Mouse (Mus musculus) stomach, embryonic 14.5 days (tissue): ENCODE data around the gene Zmym4. TPM values are rescaled to one million over a fixed set of nuclear protein-coding genes. Genes with fewer than 3 reads are reported as not detected.
"Not testable (repeated sequence)": the region's sequence is repeated elsewhere in the genome, so short reads cannot be mapped to it uniquely, and the experiment has no call there.

ENCODE experiments used
- ATAC-seq: fragments of 200-750 bp; cut with Nextera tagmentation; 2 replicates; pipeline ENCODE4 v1.8.0; 2017; ENCODE audit warnings: low read depth, moderate TSS enrichment; ENCODE audit not compliant: insufficient number of reproducible peaks, insufficient read depth, low FRiP score
- H3K27ac ChIP-seq: fragments of 300-500 bp; sonication (generic); 2 replicates; pipeline ENCODE4 v1.5.1; 2014; ENCODE audit warnings: mild to moderate bottlenecking, low read length, moderate library complexity, mixed read lengths
- H3K27me3 ChIP-seq: fragments of 300-500 bp; sonication (generic); 2 replicates; pipeline ENCODE4 v1.6.1; 2014; ENCODE audit warnings: low read length, control low read depth, mixed read lengths; ENCODE audit not compliant: control insufficient read depth, insufficient read depth
- H3K36me3 ChIP-seq: fragments of 300-500 bp; sonication (generic); 2 replicates; pipeline ENCODE4 v1.6.1; 2014; ENCODE audit warnings: mild to moderate bottlenecking, control low read depth, low read length, moderate library complexity, mixed read lengths; ENCODE audit not compliant: control insufficient read depth, insufficient read depth
- H3K4me1 ChIP-seq: fragments of 300-500 bp; sonication (generic); 2 replicates; pipeline ENCODE4 v1.6.1; 2014; ENCODE audit warnings: low read length, control low read depth, mixed read lengths; ENCODE audit not compliant: control insufficient read depth, insufficient read depth
- H3K4me2 ChIP-seq: fragments of 300-500 bp; sonication (generic); replicated peaks from 2 replicates; pipeline ENCODE4 v1.6.1; 2014; ENCODE audit warnings: low read depth, low read length, control low read depth
- H3K4me3 ChIP-seq: fragments of 300-500 bp; sonication (generic); 2 replicates; pipeline ENCODE4 v1.5.1; 2014; ENCODE audit warnings: low read depth, low read length, control low read depth
- H3K9ac ChIP-seq: fragments of 300-500 bp; sonication (generic); replicated peaks from 2 replicates; pipeline ENCODE4 v1.6.1; 2014; ENCODE audit warnings: low read depth, mild to moderate bottlenecking, control low read depth, low read length, moderate library complexity, mixed read lengths
- H3K9me3 ChIP-seq: fragments of 300-500 bp; sonication (generic); 2 replicates; pipeline ENCODE4 v1.6.1; 2016; ENCODE audit warnings: low read depth, low read length, control low read depth; ENCODE audit not compliant: control insufficient read depth
- WGBS: fragments of 180-500 bp; shearing (Covaris S2); extraction: QIAGEN DNeasy Blood & Tissue Kit; methylation state at CpG from one replicate; pipeline ENCODE4 v1.1.7; 2014; 5-methylcytosine and 5-hydroxymethylcytosine counted together
- polyA plus RNA-seq: library from polyadenylated mRNA; unstranded; fragments of >200 nt; fragmentation: Nextera tagmentation; extraction: Ambion mirVana; gene quantifications from 2 replicates; pipeline ENCODE4 v1.2.1, GENCODE M21; 2014

The Zmym4 gene
- polyA plus RNA-seq, 1 experiment from 2014 or later: 34.7 TPM

DNA sequence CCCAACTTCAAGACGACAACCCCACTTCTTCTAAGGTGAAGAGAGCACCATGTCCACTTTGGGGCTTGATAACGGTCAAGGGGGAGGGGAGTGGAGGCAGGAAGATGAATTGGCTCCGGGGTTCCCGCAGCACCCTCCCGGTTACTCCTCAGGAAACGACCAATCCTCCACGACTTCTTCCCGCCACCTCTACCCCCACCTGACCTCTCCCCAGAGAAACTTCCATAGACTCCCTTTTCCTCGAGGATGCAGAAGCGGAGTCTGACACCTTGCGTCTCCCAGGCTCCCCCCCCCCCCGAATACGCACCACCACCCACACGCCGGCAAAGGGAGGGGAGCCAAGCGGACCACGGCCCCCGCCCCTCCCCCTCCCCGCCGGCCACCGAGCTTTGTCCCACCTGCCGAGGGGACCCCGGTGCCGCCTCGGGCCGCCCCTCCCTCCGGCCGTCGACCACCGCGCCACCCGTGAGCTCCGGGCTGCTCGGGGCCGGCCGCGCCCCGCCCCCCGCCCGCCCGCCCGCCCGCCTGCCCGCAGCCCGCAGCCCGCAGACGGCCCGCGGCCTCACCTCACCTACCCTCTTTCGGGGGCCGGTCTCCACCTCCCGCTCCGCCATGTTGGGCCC lies 583 bp downstream of the Zmym4 start:
- Histone ChIP-seq H3K36me3 (no peaks in the 10 kb centered on the region), H3K4me3 (peak overlapping the region; percentile 91), H3K27me3 (no peaks in the 10 kb centered on the region), H3K27ac (peak overlapping the region; percentile 94), H3K9me3 (no peaks in the 10 kb centered on the region), H3K9ac (peak overlapping the region; percentile 93), H3K4me1 (no peaks in the 10 kb centered on the region), H3K4me2 (peak overlapping the region; percentile 64)
- peak; percentile 39 for ATAC-seq
- 2% methylated on average over 26 of the region's 53 CpGs for WGBS

DNA sequence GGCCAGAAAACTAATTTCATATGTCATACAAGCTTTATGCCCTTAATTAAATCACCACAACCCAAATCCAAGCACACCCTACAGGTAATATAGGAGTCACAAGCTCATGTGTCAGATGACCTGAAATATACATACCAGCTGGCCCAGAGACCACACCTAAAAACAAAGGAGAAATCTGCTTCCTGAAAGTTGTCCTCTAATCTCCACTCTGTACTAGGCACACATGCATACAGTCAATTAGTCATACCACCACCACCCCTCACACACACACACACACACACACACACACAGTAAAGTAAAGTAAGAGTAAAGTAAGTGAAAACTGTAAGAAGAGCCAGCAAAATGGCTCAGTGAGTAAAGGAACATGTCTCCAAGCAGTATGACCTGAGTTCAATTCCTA lies 9.3 kb downstream of the Zmym4 start:
- Histone ChIP-seq H3K4me3 (no peak overlapping the region), H3K9me3 (no peaks in the 10 kb centered on the region), H3K4me1 (no peaks in the 10 kb centered on the region), H3K27ac (no peak overlapping the region), H3K27me3 (no peaks in the 10 kb centered on the region), H3K36me3 (no peaks in the 10 kb centered on the region; the same call in 1 of the 2 replicates), H3K9ac (no peak overlapping the region), H3K4me2 (no peak overlapping the region)
- ATAC-seq: no peak

DNA sequence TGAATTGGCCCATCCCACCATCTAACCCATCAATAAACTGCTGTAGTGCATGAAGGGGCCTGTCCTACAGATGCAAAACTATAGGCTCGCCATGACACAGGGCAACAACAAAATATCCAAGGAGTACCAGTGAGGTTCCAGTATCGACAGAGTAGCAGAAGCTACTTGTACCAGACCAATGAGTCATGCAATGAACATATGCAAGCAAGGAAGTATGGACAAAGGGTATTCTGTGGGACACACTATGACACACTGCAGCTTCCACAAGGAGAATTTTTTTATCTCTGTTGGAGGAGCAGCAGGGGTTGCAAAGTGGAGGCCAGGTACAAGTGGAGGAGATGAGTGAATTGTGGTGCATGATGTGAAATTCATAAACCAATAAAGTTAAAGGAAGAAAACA lies 9.7 kb downstream of the Zmym4 start:
- no peak for ATAC-seq
- H3K36me3 ChIP-seq: no peaks in the 10 kb centered on the region; the same call in 1 of the 2 replicates
- H3K27ac ChIP-seq: no peak overlapping the region

DNA sequence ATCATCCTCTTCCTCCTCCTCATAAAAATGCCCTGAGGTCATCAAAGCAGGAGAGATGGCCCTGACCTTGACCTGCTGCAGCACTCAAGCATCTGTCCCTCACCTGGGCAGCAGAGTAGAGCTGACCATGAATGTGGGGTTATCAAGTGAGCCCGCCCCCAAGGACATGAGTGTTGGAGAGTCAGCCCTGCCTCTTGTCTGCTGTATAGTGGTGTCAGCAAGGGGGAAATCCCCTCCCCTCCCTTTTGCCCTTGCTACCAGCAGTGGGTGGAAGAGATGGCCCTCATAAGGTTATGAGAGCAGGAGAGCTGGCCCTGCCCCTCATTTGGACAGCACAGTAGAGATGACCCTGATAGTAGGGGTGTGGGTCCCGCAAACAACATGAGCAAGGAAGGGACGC lies 10.5 kb downstream of the Zmym4 start:
- H3K9me3 ChIP-seq: no peaks in the 10 kb centered on the region
- H3K4me2 ChIP-seq: no peak overlapping the region
- no peak overlapping the region for H3K4me3 ChIP-seq
- WGBS: 89% methylated on average over 3 of the region's 3 CpGs
- H3K36me3 ChIP-seq: no peaks in the 10 kb centered on the region; the same call in 1 of the 2 replicates
- H3K27me3 ChIP-seq: no peaks in the 10 kb centered on the region
- H3K4me1 ChIP-seq: no peaks in the 10 kb centered on the region
- H3K27ac ChIP-seq: no peak overlapping the region
- ATAC-seq: no peak
- H3K9ac ChIP-seq: no peak overlapping the region

More for the DNA sequence above, 9.7 kb downstream of the Zmym4 start:
- Histone ChIP-seq H3K27me3 (no peaks in the 10 kb centered on the region), H3K4me2 (no peak overlapping the region), H3K4me3 (no peak overlapping the region), H3K4me1 (no peaks in the 10 kb centered on the region), H3K9me3 (no peaks in the 10 kb centered on the region), H3K9ac (no peak overlapping the region)
- 82% methylated on average over 2 of the region's 2 CpGs for WGBS

DNA sequence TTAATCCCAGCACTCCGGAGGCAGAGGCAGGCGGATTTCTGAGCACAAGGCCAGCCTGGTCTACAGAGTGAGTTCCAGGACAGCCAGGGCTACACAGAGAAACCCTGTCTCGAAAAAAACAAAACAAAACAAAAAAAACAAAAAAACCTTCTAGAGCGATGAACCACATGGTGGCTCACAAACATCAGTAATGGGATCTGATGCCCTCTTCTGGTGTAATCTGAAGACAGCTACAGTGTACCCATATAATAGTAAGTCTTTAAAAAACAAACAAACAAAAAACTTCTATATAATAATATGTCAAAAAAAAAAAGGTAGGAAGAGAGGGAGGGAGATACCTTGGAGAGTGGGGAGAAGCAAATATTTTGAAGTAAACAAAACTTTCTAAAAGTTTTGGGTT lies 17.1 kb downstream of the Zmym4 start:
- H3K4me3 ChIP-seq, H3K9ac ChIP-seq, H3K4me1 ChIP-seq, H3K36me3 ChIP-seq, H3K27me3 ChIP-seq, H3K27ac ChIP-seq, H3K4me2 ChIP-seq, H3K9me3 ChIP-seq, ATAC-seq: not testable (repeated sequence)
- 94% methylated on average over 4 of the region's 4 CpGs for WGBS

DNA sequence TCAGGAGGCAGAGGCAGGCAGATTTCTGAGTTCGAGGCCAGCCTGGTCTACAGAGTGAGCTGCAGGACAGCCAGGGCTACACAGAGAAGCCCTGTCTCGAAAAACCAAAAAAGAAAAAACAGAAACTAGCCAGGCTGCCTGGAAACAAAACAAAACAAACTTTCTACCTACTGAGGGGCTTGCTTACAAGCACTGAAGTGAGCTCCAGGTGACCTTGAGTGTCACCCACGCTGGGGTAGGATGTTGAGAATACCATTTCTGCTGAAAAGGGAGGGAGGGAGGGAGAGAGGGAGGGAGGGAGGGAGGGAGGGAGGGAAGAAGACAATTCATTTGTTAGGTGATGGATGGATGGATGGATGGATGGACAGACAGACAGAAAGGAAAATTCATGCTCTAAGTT lies 24.5 kb downstream of the Zmym4 start:
- WGBS: 94% methylated on average over 2 of the region's 3 CpGs
- H3K4me2 ChIP-seq: no peak overlapping the region

DNA sequence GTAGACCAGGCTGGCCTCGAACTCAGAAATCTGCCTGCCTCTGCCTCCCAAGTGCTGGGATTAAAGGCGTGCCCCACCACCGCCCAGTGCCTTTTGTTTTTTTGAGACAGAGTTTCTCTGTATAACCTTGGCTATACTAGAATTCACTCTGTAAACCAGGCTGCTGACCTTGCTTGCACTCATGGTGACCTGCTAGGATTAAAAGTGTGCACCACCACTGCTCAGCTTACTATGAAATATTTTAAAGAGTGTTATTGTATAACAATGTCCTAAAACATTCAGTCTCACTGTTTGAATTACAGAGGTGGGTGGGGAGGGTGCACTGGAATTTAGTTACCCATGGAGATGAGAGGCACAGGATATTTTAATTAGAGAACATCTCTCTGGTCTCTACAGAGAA lies 25.1 kb downstream of the Zmym4 start:
- Histone ChIP-seq H3K27me3 (no peaks in the 10 kb centered on the region), H3K36me3 (peaks cover 9% of the 10 kb centered on the region; the same call in 1 of the 2 replicates), H3K9ac (no peak overlapping the region), H3K9me3 (no peaks in the 10 kb centered on the region), H3K4me3 (no peak overlapping the region), H3K4me2 (no peak overlapping the region), H3K27ac (no peak overlapping the region), H3K4me1 (no peaks in the 10 kb centered on the region)
- no peak for ATAC-seq
- WGBS: 94% methylated on average over 3 of the region's 3 CpGs

More for the DNA sequence above, 24.5 kb downstream of the Zmym4 start:
- Histone ChIP-seq H3K9me3 (no peaks in the 10 kb centered on the region), H3K9ac (no peak overlapping the region), H3K4me3 (no peak overlapping the region), H3K27me3 (no peaks in the 10 kb centered on the region), H3K36me3 (peaks cover 9% of the 10 kb centered on the region; the same call in 1 of the 2 replicates), H3K4me1 (no peaks in the 10 kb centered on the region), H3K27ac (no peak overlapping the region)
- ATAC-seq: no peak

DNA sequence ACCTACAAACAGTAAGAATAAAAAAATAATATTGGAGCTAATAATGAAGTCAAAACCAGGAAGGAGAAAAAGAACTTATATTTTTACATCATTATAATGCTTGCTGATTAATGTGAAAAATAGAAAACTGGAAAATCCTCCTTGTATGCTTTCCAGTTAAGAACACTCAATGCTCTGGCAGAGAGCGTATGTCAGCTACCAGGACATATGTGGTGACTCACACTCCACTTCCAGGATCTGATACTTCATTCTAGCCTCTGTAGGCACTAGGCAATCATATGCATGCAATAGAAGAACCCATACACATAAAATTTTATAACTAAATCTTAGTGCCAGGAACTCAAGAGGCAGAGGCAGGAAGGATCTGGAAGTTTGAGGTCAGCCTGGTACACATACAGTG lies 40.2 kb downstream of the Zmym4 start:
- H3K9me3 ChIP-seq: no peaks in the 10 kb centered on the region
- H3K4me1 ChIP-seq: no peaks in the 10 kb centered on the region
- H3K4me3 ChIP-seq: no peak overlapping the region
- ATAC-seq: no peak
- H3K36me3 ChIP-seq: peaks cover 13% of the 10 kb centered on the region
- H3K9ac ChIP-seq: no peak overlapping the region
- H3K27me3 ChIP-seq: no peaks in the 10 kb centered on the region
- 87% methylated on average over 1 of the region's 1 CpGs for WGBS
- no peak overlapping the region for H3K4me2 ChIP-seq
- H3K27ac ChIP-seq: no peak overlapping the region

DNA sequence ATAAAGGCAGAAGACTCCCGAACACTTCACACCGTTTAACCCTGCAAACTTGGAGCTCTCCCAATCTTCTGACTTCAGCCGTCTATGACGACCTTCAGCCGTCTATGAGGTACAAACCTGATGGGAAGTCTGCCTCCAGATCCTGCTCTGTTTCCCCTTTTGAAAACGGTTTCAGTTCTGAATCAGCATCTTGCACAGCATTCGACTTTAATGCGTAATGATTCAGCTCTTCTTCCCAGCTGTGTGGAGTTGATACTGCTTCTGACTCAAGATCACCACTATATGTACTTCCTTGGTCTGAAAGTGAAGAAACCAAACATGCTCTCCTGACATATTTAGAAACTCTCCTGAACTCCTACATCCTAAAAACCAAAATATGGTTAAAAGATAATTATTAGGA lies 78.1 kb downstream of the Zmym4 start:
- ATAC-seq: no peak
- no peak overlapping the region for H3K4me3 ChIP-seq
- H3K4me1 ChIP-seq: no peaks in the 10 kb centered on the region
- H3K9ac ChIP-seq: no peak overlapping the region
- 92% methylated on average over 8 of the region's 8 CpGs for WGBS
- H3K4me2 ChIP-seq: no peak overlapping the region
- H3K27ac ChIP-seq: no peak overlapping the region
- H3K9me3 ChIP-seq: no peaks in the 10 kb centered on the region
- no peaks in the 10 kb centered on the region for H3K27me3 ChIP-seq
- peaks cover 49% of the 10 kb centered on the region for H3K36me3 ChIP-seq
